Mouse (Mus musculus): ENCODE measurements around the gene Syna. TPM values are rescaled to one million over a fixed set of nuclear protein-coding genes. Genes with fewer than 3 reads are reported as not detected.

Gene Syna
- polyA plus RNA-seq, 1 experiment from 2014 or later = 0.63 TPM

GRCm38 (mm10) chr5:134545242-134545629 is 14.7 kb downstream of the Syna start:
- Histone ChIP-seq H3K27me3 (replicated peaks) (no peaks in the 10 kb centered on the region), H3K9me3 (replicated peaks) (no peaks in the 10 kb centered on the region), H3K4me3 (replicated peaks) (no peak overlapping the region), H3K4me1 (peaks cover 81% of the 10 kb centered on the region), H3K9ac (replicated peaks) (no peak overlapping the region), H3K27ac (replicated peaks) (no peak overlapping the region), H3K36me3 (0 out of 2 replicates have a peak, but pooled peaks cover 4% of the 10 kb centered on the region), H3K4me2 (no peak overlapping the region)
- 55% methylated on average over 3 of the region's 3 CpGs for WGBS
- no peak for ATAC-seq (ENCODE audit: low FRiP score)

GRCm38 (mm10) chr5:134544516-134545241 is 15.3 kb downstream of the Syna start:
- H3K36me3 ChIP-seq = 0 out of 2 replicates have a peak, but pooled peaks cover 4% of the 10 kb centered on the region
- H3K9me3 ChIP-seq (replicated peaks) = no peaks in the 10 kb centered on the region
- ATAC-seq (ENCODE audit: low FRiP score) = no peak
- peaks cover 81% of the 10 kb centered on the region for H3K4me1 ChIP-seq
- no peak overlapping the region for H3K4me3 ChIP-seq (replicated peaks)
- H3K27ac ChIP-seq (replicated peaks) = peak overlapping the region; percentile 41; the same call in 1 of the 2 replicates
- no peak overlapping the region for H3K4me2 ChIP-seq
- no peak overlapping the region for H3K9ac ChIP-seq (replicated peaks)
- 62% methylated on average over 19 of the region's 19 CpGs for WGBS
- H3K27me3 ChIP-seq (replicated peaks) = no peaks in the 10 kb centered on the region

GRCm38 (mm10) chr5:134541640-134542039 is 18.3 kb downstream of the Syna start:
- WGBS = 44% methylated on average over 7 of the region's 7 CpGs
- Histone ChIP-seq H3K4me2 (no peak overlapping the region), H3K27ac (replicated peaks) (0 out of 2 replicates have a peak overlapping the region, but pooled peaks have one; percentile 19), H3K4me1 (peaks cover 59% of the 10 kb centered on the region), H3K9me3 (replicated peaks) (no peaks in the 10 kb centered on the region), H3K27me3 (replicated peaks) (no peaks in the 10 kb centered on the region), H3K4me3 (replicated peaks) (no peak overlapping the region), H3K36me3 (peaks cover 14% of the 10 kb centered on the region), H3K9ac (replicated peaks) (no peak overlapping the region)
- no peak for ATAC-seq (ENCODE audit: low FRiP score)

- ATAC-seq (ENCODE audit: low FRiP score) = no peak
These were observed 19.1 kb downstream of the Syna start for GRCm38 (mm10) chr5:134540881-134541280.

GRCm38 (mm10) chr5:134539891-134540290 is 20.1 kb downstream of the Syna start:
- no peak overlapping the region for H3K4me2 ChIP-seq
- no peak overlapping the region for H3K9ac ChIP-seq (replicated peaks)
- H3K27ac ChIP-seq (replicated peaks) = peak overlapping the region; percentile 77
- 11% methylated on average over 3 of the region's 3 CpGs for WGBS
- no peak overlapping the region for H3K4me3 ChIP-seq (replicated peaks)
- no peaks in the 10 kb centered on the region for H3K9me3 ChIP-seq (replicated peaks)
- peaks cover 47% of the 10 kb centered on the region for H3K4me1 ChIP-seq
- ATAC-seq (ENCODE audit: low FRiP score) = peak; percentile 58
- peaks cover 21% of the 10 kb centered on the region for H3K36me3 ChIP-seq
- H3K27me3 ChIP-seq (replicated peaks) = no peaks in the 10 kb centered on the region

More at GRCm38 (mm10) chr5:134540881-134541280, 19.1 kb downstream of the Syna start:
- Histone ChIP-seq H3K27ac (replicated peaks) (peak overlapping the region; percentile 77), H3K27me3 (replicated peaks) (no peaks in the 10 kb centered on the region), H3K4me2 (no peak overlapping the region), H3K9ac (replicated peaks) (no peak overlapping the region), H3K4me1 (peaks cover 52% of the 10 kb centered on the region), H3K36me3 (peaks cover 14% of the 10 kb centered on the region), H3K4me3 (replicated peaks) (no peak overlapping the region), H3K9me3 (replicated peaks) (no peaks in the 10 kb centered on the region)
- 86% methylated on average over 6 of the region's 6 CpGs for WGBS

- Histone ChIP-seq H3K4me1 (peaks cover 28% of the 10 kb centered on the region), H3K4me3 (replicated peaks) (no peak overlapping the region), H3K27ac (replicated peaks) (no peak overlapping the region), H3K9ac (replicated peaks) (no peak overlapping the region), H3K36me3 (peaks cover 52% of the 10 kb centered on the region), H3K9me3 (replicated peaks) (no peaks in the 10 kb centered on the region), H3K4me2 (no peak overlapping the region), H3K27me3 (replicated peaks) (no peaks in the 10 kb centered on the region)
- 89% methylated on average over 6 of the region's 6 CpGs for WGBS
- ATAC-seq (ENCODE audit: low FRiP score) = no peak
These were observed 23.9 kb downstream of the Syna start for GRCm38 (mm10) chr5:134536036-134536435.

GRCm38 (mm10) chr5:134532417-134532816 is 27.6 kb downstream of the Syna start:
- Histone ChIP-seq H3K36me3 (peaks cover 47% of the 10 kb centered on the region), H3K27me3 (replicated peaks) (no peaks in the 10 kb centered on the region), H3K4me2 (no peak overlapping the region), H3K9me3 (replicated peaks) (no peaks in the 10 kb centered on the region), H3K4me1 (peaks cover 27% of the 10 kb centered on the region), H3K9ac (replicated peaks) (no peak overlapping the region), H3K27ac (replicated peaks) (no peak overlapping the region), H3K4me3 (replicated peaks) (no peak overlapping the region)
- WGBS = 96% methylated on average over 6 of the region's 6 CpGs
- ATAC-seq (ENCODE audit: low FRiP score) = no peak

- no peaks in the 10 kb centered on the region for H3K27me3 ChIP-seq (replicated peaks)
- peaks cover 46% of the 10 kb centered on the region for H3K36me3 ChIP-seq
- H3K4me3 ChIP-seq (replicated peaks) = no peak overlapping the region
- H3K4me2 ChIP-seq = no peak overlapping the region
- peak; percentile 69 for ATAC-seq (ENCODE audit: low FRiP score)
- H3K9ac ChIP-seq (replicated peaks) = no peak overlapping the region
- peak overlapping the region; percentile 83 for H3K27ac ChIP-seq (replicated peaks)
- peaks cover 27% of the 10 kb centered on the region for H3K4me1 ChIP-seq
- H3K9me3 ChIP-seq (replicated peaks) = no peaks in the 10 kb centered on the region
- 70% methylated on average over 9 of the region's 9 CpGs for WGBS
These were observed 28.4 kb downstream of the Syna start for GRCm38 (mm10) chr5:134531585-134531984.

GRCm38 (mm10) chr5:134530830-134531229 is 29.1 kb downstream of the Syna start:
- Histone ChIP-seq H3K4me1 (peaks cover 27% of the 10 kb centered on the region), H3K27ac (replicated peaks) (peak overlapping the region; percentile 83), H3K9me3 (replicated peaks) (no peaks in the 10 kb centered on the region), H3K4me2 (no peak overlapping the region), H3K4me3 (replicated peaks) (no peak overlapping the region), H3K9ac (replicated peaks) (no peak overlapping the region), H3K36me3 (peaks cover 54% of the 10 kb centered on the region), H3K27me3 (replicated peaks) (no peaks in the 10 kb centered on the region)
- 53% methylated on average over 7 of the region's 7 CpGs for WGBS
- ATAC-seq (ENCODE audit: low FRiP score) = peak; percentile 56

GRCm38 (mm10) chr5:134528488-134528887 is 31.5 kb downstream of the Syna start:
- peak overlapping the region; percentile 13; the same call in 1 of the 2 replicates for H3K4me2 ChIP-seq
- H3K9me3 ChIP-seq (replicated peaks) = no peaks in the 10 kb centered on the region
- H3K9ac ChIP-seq (replicated peaks) = no peak overlapping the region
- H3K4me3 ChIP-seq (replicated peaks) = no peak overlapping the region
- H3K27me3 ChIP-seq (replicated peaks) = no peaks in the 10 kb centered on the region
- peak overlapping the region; percentile 64 for H3K27ac ChIP-seq (replicated peaks)
- 36% methylated on average over 9 of the region's 9 CpGs for WGBS
- H3K4me1 ChIP-seq = peaks cover 27% of the 10 kb centered on the region
- peaks cover 46% of the 10 kb centered on the region for H3K36me3 ChIP-seq
- no peak for ATAC-seq (ENCODE audit: low FRiP score)

GRCm38 (mm10) chr5:134525971-134526711 is 33.8 kb downstream of the Syna start:
- ATAC-seq (ENCODE audit: low FRiP score) = no peak
- Histone ChIP-seq H3K27me3 (replicated peaks) (no peaks in the 10 kb centered on the region), H3K36me3 (peaks cover 48% of the 10 kb centered on the region), H3K4me2 (no peak overlapping the region), H3K4me3 (replicated peaks) (no peak overlapping the region), H3K9me3 (replicated peaks) (no peaks in the 10 kb centered on the region), H3K27ac (replicated peaks) (no peak overlapping the region), H3K9ac (replicated peaks) (no peak overlapping the region), H3K4me1 (peaks cover 20% of the 10 kb centered on the region)
- 92% methylated on average over 15 of the region's 15 CpGs for WGBS

GRCm38 (mm10) chr5:134523728-134524127 is 36.2 kb downstream of the Syna start:
- H3K9ac ChIP-seq (replicated peaks) = no peak overlapping the region
- ATAC-seq (ENCODE audit: low FRiP score) = no peak
- peaks cover 6% of the 10 kb centered on the region for H3K4me1 ChIP-seq
- H3K27me3 ChIP-seq (replicated peaks) = no peaks in the 10 kb centered on the region
- no peaks in the 10 kb centered on the region for H3K9me3 ChIP-seq (replicated peaks)
- no peak overlapping the region for H3K4me2 ChIP-seq
- no peak overlapping the region for H3K4me3 ChIP-seq (replicated peaks)
- WGBS = 88% methylated on average over 5 of the region's 5 CpGs
- peaks cover 65% of the 10 kb centered on the region for H3K36me3 ChIP-seq
- H3K27ac ChIP-seq (replicated peaks) = no peak overlapping the region

All from neural tube, embryonic 15.5 days (tissue).